In the genomic region with DNA sequence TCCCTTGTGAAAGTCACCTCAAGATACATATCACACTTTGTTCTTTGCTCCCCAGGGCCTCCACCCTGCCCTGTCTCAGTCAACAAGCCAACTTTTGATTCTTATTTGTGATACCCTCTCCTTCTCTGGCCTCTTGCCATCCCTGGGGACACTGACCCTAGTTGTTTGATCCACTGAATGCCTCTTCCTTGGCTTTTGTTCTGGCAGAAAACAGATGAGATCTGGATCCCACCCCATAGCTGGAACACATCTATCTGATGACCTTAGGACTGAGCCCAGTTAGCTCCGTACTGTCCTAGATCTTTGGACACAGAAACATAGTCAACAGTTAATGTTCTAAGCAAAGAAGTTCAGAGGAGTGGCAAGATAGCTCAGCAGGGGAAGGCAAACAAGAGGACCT, we compare ENCODE assay signal across 21 mouse cellular contexts. TPM values are rescaled to one million over a fixed set of nuclear protein-coding genes. Genes with fewer than 3 reads are reported as not detected.
A peak's percentile ranks its signal among the peaks of the same experiment; 100 is the strongest.
DNase-seq lines count a peak whose midpoint lies in the region; ATAC-seq and TF ChIP-seq lines count a peak whose summit lies in the region.
"Had no signal": no experiment of that assay in that cellular context is flagged by ENCODE, and none has a peak within 500 bp of the region (broad histone marks: within the 10 kb centered on the region; RNA-seq: fewer than 3 reads in every experiment).

No protein-coding gene starts in this region.

- ATAC-seq in forebrain, postnatal 0 days: no peak
- ATAC-seq: CD4-positive, CD25-positive, alpha-beta regulatory T cell, adult 4 months; forebrain, embryonic 13.5 days; forebrain, embryonic 16.5 days had no signal

- no peaks in the 10 kb centered on the region for H3K36me3 ChIP-seq in forebrain, postnatal 0 days (ENCODE audit: insufficient read depth)
- H3K36me3 ChIP-seq: forebrain, embryonic 10.5 days; hindbrain, embryonic 12.5 days; hindbrain, embryonic 15.5 days had no signal

- no peaks in the 10 kb centered on the region for H3K27me3 ChIP-seq in forebrain, postnatal 0 days (ENCODE audit: insufficient read depth, low read length)
- H3K27me3 ChIP-seq: hindbrain, embryonic 12.5 days; hindbrain, embryonic 15.5 days had no signal

- H3K9me3 ChIP-seq in forebrain, postnatal 0 days (ENCODE audit: low read length): no peaks in the 10 kb centered on the region
- H3K9me3 ChIP-seq: forebrain, embryonic 10.5 days; forebrain, embryonic 13.5 days; hindbrain, embryonic 12.5 days; hindbrain, embryonic 15.5 days had no signal

- 88% methylated on average over 1 of the region's 1 CpGs for WGBS in forebrain, postnatal 0 days

- H3K4me2 ChIP-seq in forebrain, postnatal 0 days (ENCODE audit: low read depth): no peak overlapping the region
- H3K4me2 ChIP-seq: forebrain, embryonic 13.5 days; heart, embryonic 11.5 days; hindbrain, embryonic 12.5 days; hindbrain, embryonic 15.5 days had no signal

- H3K4me1 ChIP-seq in forebrain, postnatal 0 days (ENCODE audit: insufficient read depth): no peaks in the 10 kb centered on the region
- H3K4me1 ChIP-seq: forebrain, embryonic 13.5 days; hindbrain, embryonic 15.5 days had no signal

- H3K4me3 ChIP-seq in forebrain, postnatal 0 days (ENCODE audit: low read depth, low read length): no peak overlapping the region
- H3K4me3 ChIP-seq: forebrain, embryonic 10.5 days; forebrain, embryonic 13.5 days; heart, adult 2 months; hindbrain, embryonic 12.5 days; hindbrain, embryonic 15.5 days had no signal

- peak; percentile 58 to 76 for DNase-seq in lung, adult 18-20 months
- no peak for DNase-seq in lung, postnatal 4 days
- peak; percentile 9 for DNase-seq in lung, postnatal 10 days
- peak; percentile 72 for DNase-seq in lung, postnatal 25 days (ENCODE audit: low spot score)
- no peak for DNase-seq in T-cell, adult 2 months (ENCODE audit: low spot score)
- no peak for DNase-seq in forebrain, postnatal 0 days
- DNase-seq: adrenal gland, postnatal 10 days; adrenal gland, postnatal 36 days; cerebellum, adult 18-20 months; cerebellum, adult 9-10 months; cerebellum, postnatal 14 days; gastrocnemius, postnatal 10 days; gastrocnemius, postnatal 36 days; heart, adult 2 months had no signal

- TF ChIP-seq CTCF in forebrain, postnatal 0 days (IDR thresholded peaks at IDR 0.05; ENCODE audit: low read depth): no peak

- H3K9ac ChIP-seq in forebrain, postnatal 0 days: no peak overlapping the region
- H3K9ac ChIP-seq: forebrain, embryonic 13.5 days; hindbrain, embryonic 12.5 days; hindbrain, embryonic 15.5 days had no signal

- no peak overlapping the region for H3K27ac ChIP-seq in forebrain, postnatal 0 days (ENCODE audit: low read depth, low read length)
- H3K27ac ChIP-seq: forebrain, embryonic 10.5 days; forebrain, embryonic 13.5 days; heart, adult 2 months; hindbrain, embryonic 12.5 days; hindbrain, embryonic 15.5 days had no signal

RNA-seq across cellular contexts. Expression of a gene that starts 49.1 kb away (rescaled TPM):
- total RNA-seq in forebrain, postnatal 0 days (2014; rRNA removed): 20.9 and 36.6 TPM in 2 replicates
- 37.5 and 40.0 TPM in 2 replicates for polyA plus RNA-seq in forebrain, postnatal 0 days (2015; fragmentation: Nextera tagmentation; extraction: Ambion mirVana)

RNA-seq across cellular contexts. Expression of a gene that starts 49.4 kb away (rescaled TPM):
- 1.00 TPM in 1 of 2 replicates, not detected in the other for total RNA-seq in forebrain, postnatal 0 days (2014; rRNA removed)
- polyA plus RNA-seq in forebrain, postnatal 0 days (2015; fragmentation: Nextera tagmentation; extraction: Ambion mirVana): 0.39 and 0.59 TPM in 2 replicates

Comparison
In these comparisons a context has a peak if more than half of its experiments do, and no peak if none do; other contexts are left out.
1. DNase-seq: peak in lung, adult 18-20 months (2 of 2), lung, postnatal 10 days (single experiment) and lung, postnatal 25 days (single experiment); none in lung, postnatal 4 days (0 of 2), T-cell, adult 2 months (single experiment) and forebrain, postnatal 0 days (single experiment).